Mouse (Mus musculus) spleen, adult 12 weeks (tissue): ENCODE measurements around the gene Ninl.

Source experiments
- DNase-seq: peaks from one replicate; pipeline ENCODE4 v3.0.0; 2022; ENCODE audit warnings: low spot score

Gene Ninl

DNA sequence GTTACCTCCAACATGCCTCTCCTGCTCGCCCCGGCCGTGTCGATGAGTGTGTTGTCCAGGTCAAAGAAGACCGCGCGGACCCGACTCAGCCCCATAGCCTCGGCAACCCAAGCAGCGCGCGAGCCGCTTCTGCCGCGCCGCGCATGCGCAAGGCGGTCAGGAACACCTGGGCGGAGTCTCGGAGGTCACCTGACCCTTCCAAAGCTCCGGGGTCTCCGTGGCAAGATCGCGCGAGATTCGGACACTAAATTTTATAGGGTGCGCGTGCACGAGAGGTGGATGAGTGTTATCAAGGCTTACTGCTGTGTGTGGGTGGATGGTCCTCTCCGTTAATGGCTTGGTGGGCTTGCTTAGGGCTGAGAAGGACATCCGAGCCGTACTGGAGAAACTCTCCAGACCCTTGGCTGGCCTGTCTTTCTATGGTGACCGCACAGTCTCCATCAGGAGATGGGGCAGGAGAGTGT, at the start of gene Ninl, which contains the start of gene Nanp:
Gene Ninl (minus strand): TSS at position 151 of the 464 bp plus-strand sequence.
Gene Nanp (minus strand): TSS at position 167 of the 464 bp plus-strand sequence.
- peak; percentile 91 for DNase-seq

DNA sequence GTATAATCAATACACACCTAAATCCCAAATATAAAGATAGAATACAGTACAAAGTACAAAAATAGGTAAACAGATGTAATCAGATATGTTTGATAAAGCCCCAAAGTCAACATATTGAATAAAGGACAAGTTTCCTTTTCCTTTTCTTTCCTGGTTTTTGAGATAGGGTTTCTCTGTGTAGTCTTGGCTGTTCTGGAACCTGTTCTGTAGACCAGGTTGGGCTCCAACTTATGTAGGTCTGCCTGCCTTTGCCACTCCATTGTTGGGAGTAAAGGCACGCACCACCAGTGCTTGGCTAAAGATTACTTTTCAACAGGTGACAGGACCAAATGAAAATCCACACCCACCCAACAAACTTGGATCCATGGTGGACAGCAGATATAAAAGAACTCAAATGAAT, 17.5 kb upstream of the Ninl start:
- no peak for DNase-seq

GRCm38 (mm10) chr2:151040411-151040810, 1.2 kb upstream of the Ninl start:
- DNase-seq: no peak

DNA sequence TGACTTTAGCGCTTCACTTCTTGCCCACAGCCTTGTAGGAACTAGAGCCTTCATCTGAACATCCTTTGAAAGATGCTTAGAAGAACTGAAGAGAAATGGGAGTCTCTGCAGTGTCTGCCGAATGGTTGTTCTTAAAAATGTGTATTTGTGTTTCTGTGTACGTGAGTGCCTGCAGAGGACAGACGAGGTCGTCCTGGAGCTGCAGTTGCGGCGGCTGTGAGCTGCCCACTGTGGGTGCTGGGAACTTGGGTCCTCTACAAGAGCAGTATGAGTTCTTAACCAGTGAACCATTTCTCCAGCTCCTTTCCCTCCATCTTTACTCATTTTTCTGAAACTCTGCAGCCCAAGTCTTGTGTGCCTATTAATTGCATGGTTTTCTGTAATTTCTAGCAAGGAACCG, 544 bp upstream of the Ninl start:
- DNase-seq: no peak

DNA sequence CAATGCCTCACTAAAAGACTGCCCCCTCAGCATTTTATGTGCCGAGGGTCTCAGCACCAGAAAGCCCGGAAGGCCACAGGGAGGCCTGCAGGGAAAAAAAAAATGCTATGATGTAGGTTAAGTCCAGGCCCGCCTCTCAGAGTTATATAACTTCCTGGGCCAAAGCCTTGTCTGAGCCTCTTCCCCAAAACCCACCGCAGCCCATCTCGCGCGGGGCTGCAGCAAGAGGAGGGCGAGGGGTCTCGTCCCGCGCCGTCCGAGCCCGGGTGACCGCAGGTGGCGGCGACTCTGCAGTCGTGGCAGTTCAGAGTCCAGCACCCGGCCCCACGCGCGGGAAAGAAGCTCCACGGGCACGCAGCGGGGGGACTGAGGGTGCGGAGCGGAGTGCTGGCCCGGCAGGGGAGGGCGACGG, 365 bp downstream of the Ninl start:
- DNase-seq: no peak

- DNase-seq: peak; percentile 58
Observed at GRCm38 (mm10) chr2:151037876-151038552, 1.2 kb downstream of the Ninl start.

- DNase-seq: no peak
Observed at GRCm38 (mm10) chr2:151037292-151037691, 1.9 kb downstream of the Ninl start.

DNA sequence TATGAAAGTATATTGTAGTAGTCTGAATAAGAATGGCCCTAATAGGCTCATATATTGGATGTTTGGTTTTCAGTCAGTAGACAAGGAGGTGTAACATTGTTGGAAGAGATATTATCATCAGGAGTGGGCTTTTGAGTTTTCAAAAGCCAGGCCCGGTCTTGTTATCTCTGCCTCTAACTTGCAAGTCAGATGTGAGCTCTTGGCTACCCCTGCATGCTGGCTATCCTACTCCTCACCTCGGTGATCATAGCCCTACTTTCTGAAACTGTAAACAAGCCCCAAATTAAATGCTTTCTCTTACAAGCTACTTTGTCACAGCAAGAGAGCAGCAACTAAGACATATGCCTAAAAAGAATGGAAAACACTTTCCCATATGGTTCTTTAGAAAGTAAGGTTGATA, 2.5 kb downstream of the Ninl start:
- DNase-seq: no peak

DNA sequence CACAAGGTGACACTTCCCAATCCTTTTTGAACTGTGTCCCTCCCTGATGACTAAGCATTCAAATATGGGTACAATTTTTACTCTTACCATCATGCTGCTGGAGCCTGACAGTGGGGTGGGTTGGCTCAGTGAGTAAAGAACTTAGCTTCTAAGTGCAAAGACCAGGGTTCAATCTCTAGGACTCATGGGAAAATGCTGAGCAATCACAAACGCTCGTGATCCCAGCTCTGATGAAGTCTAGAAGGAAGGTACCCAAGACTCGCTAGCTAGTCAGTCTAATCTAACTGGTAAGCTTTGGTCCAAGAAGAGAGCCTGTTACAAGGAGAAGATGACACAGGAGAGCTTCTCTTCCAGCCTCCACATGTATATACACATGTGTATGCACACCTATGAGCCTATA, 4.7 kb downstream of the Ninl start:
- DNase-seq: no peak

GRCm38 (mm10) chr2:151021158-151021557, 18.0 kb downstream of the Ninl start:
- DNase-seq: no peak

- DNase-seq: no peak
Observed at GRCm38 (mm10) chr2:151015316-151015715, 23.9 kb downstream of the Ninl start.

DNA sequence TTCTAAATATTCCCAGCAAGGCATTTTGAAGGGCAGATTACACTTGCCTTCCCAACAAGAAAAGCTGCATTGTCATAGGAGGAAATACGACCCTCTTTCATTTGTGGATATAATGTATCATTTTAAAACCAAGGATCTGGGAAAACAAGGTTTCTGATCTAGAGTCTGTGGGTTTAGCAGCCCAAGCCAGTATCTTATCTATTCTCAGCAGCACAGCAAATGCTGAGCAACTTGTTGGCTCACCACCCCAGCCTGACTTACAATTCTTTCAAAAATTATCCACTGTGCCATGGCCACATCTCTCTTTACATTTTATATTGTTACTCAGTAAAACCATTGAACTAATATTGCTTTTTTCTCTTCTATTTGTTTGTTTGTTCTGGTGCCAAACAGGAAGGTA, 27.9 kb downstream of the Ninl start:
- DNase-seq: no peak

DNA sequence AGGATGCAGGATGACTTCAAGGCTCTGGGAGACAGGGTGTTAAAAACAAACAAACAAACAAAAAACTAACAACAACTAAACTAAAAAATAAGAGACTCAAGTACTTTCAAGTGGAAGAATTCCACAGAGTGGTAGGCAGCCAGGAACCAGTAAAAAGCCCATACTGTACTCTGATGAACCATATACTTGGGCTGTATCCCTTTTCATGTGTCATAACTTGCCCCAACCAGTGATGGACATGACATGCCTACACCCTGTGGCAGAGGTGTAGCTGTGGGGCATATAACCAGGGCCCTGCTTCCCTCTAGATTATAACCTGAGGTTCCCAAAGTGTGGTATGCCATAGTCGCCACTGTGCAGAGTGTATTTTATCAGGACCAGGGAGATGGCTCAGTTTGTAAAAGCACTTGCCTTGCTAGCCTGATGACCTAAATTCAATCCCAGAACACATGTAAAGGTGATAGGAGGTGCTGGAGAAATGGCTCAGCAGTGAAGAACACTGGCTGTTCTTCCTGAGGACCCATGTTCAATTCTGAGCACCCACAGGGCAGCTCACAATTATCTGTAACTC, 29.6 kb downstream of the Ninl start:
- no peak for DNase-seq

DNA sequence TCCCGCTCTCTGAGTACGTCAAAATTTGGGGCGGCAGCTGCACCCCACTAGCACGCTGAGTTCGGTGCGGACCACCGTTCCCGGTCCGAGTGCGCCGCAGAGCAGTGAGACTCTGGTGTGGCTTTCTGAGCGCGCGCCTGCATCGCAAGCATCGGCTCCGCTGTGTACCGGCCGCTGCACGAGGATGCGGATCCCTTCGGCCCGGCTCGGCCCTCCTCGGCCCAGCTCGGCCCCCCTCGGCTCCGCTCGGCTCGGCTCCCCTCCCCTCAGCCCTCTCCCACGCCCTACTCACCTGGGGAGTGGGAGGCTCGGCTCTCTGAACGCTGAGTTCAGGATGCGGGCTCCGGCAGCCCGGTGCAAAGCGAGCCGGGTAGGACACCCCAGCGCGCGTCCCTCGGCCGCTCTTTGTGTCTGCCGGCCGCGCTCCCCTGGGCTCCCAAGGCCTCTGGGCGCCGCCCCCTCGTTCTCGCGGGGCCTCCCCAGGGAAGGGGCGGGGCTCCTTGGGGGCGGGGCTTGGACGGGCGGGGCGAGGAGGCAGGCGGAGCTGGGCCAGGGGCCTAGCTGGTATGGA, 30.2 kb downstream of the Ninl start:
- peak; percentile 80 for DNase-seq

- DNase-seq: peak; percentile 13
Observed at GRCm38 (mm10) chr2:151008517-151008932, 30.7 kb downstream of the Ninl start.

DNA sequence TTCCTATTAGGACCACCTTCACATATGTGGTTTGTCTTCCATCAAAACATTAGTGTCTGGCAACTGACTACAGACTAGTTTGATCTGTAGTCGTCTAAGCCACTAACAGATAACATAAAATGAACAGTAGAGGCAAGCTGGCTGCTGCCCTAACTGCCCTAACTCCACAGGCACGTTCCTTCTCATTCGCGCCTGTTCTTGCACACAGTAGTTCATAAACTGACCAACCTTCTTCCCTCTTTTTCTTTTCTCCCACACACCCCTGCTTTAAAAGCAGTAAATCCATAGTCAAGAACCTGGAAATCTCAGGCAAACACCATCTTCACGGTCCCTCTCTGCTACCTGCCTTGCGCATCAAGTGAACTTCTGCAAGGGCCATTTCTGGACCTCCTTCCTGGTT, 31.2 kb downstream of the Ninl start:
- no peak for DNase-seq

- no peak for DNase-seq
Observed at GRCm38 (mm10) chr2:151006281-151006945, 32.8 kb downstream of the Ninl start.

GRCm38 (mm10) chr2:151004390-151004789, 34.8 kb downstream of the Ninl start:
- no peak for DNase-seq

DNA sequence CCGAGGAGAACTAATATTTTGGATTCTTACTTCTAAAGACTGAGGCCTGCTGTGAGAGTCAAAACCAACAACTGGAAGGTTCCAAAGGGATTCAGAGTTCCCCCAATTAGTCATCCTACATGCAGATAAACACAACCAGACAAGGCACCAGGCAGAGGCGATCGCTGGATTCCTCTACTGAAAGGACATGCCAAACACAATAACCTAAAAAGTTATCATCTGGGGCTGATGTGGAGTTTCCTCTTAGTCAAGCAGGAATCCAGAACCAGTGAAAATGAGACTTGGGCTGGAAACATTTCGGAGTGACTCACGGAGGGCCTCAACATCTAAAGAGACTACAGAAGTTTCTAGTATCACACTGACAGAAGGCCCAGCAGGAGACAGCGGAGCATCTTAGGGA, 35.4 kb downstream of the Ninl start:
- no peak for DNase-seq

DNA sequence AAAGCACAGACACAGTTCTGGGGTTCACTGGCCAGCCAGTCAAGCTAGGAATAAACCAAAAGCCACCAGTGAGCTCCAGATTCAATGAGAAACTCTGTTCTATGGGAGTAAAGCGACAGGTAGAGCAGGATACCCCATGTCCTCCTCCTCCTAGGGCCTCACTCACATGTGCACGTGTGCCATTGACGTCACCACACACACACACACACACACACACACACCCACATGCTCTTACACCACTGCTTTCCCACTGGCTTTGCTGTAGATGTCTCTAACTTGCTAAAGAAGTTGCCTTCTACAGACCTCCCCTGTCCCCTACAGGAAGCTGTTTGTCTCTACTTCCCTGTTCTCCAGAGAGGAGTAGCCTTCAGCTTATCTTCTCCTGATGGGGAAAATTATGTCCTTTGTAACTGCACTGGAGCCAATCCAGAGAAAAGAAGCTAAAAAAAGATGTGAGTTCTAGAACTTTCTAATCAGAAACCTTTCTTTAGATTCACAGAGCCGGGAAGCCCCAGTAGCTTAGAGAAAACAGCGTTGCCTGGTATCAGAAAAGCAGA, 37.5 kb downstream of the Ninl start:
- DNase-seq: no peak

GRCm38 (mm10) chr2:151000402-151001178, 38.6 kb downstream of the Ninl start:
- DNase-seq: no peak

- no peak for DNase-seq
Observed at GRCm38 (mm10) chr2:150999021-150999420, 40.2 kb downstream of the Ninl start.
